Mouse (Mus musculus) heart, embryonic 12.5 days (tissue): ENCODE measurements at regions not wholly inside any gene's neighbourhood (a gene's known extent, or its start where the extent isn't known, plus 50 kb on each side); places are given as distances from the start of the nearest gene placed in this dataset.
"Not testable (repeated sequence)": the region's sequence is repeated elsewhere in the genome, so short reads cannot be mapped to it uniquely, and the experiment has no call there.

Source experiments
- ATAC-seq: fragments of 200-750 bp; cut with Nextera tagmentation; 2 replicates; pipeline ENCODE4 v1.8.0; 2017; ENCODE audit warnings: moderate TSS enrichment, moderate library complexity; ENCODE audit not compliant: insufficient number of reproducible peaks, low FRiP score
- H3K27ac ChIP-seq: fragments of 300-500 bp; sonication (generic); 2 replicates; pipeline ENCODE4 v1.5.1; 2016; ENCODE audit warnings: mild to moderate bottlenecking, moderate library complexity; ENCODE audit not compliant: poor library complexity, severe bottlenecking
- H3K27me3 ChIP-seq: fragments of 300-500 bp; sonication (generic); replicated peaks from 2 replicates; pipeline ENCODE4 v1.6.1; 2016; ENCODE audit warnings: mild to moderate bottlenecking, moderate library complexity
- H3K36me3 ChIP-seq: fragments of 300-500 bp; sonication (generic); 2 replicates; pipeline ENCODE4 v1.6.1; 2016; ENCODE audit warnings: mild to moderate bottlenecking, moderate library complexity
- H3K4me1 ChIP-seq: fragments of 300-500 bp; sonication (generic); replicated peaks from 2 replicates; pipeline ENCODE4 v1.6.1; 2016; ENCODE audit warnings: mild to moderate bottlenecking
- H3K4me2 ChIP-seq: fragments of 300-500 bp; sonication (generic); 2 replicates; pipeline ENCODE4 v1.6.1; 2016; ENCODE audit warnings: mild to moderate bottlenecking, moderate library complexity
- H3K4me3 ChIP-seq: fragments of 300-500 bp; sonication (generic); 2 replicates; pipeline ENCODE4 v1.5.1; 2016; ENCODE audit warnings: mild to moderate bottlenecking
- H3K9ac ChIP-seq: fragments of 300-500 bp; sonication (generic); 2 replicates; pipeline ENCODE4 v1.6.1; 2016; ENCODE audit warnings: mild to moderate bottlenecking, moderate library complexity
- H3K9me3 ChIP-seq: fragments of 300-500 bp; sonication (generic); replicated peaks from 2 replicates; pipeline ENCODE4 v1.6.1; 2016; ENCODE audit warnings: mild to moderate bottlenecking, moderate library complexity
- WGBS: fragments of 180-500 bp; shearing (Covaris S2); methylation state at CpG from one replicate; pipeline ENCODE4 v1.1.7; 2016; 5-methylcytosine and 5-hydroxymethylcytosine counted together

DNA sequence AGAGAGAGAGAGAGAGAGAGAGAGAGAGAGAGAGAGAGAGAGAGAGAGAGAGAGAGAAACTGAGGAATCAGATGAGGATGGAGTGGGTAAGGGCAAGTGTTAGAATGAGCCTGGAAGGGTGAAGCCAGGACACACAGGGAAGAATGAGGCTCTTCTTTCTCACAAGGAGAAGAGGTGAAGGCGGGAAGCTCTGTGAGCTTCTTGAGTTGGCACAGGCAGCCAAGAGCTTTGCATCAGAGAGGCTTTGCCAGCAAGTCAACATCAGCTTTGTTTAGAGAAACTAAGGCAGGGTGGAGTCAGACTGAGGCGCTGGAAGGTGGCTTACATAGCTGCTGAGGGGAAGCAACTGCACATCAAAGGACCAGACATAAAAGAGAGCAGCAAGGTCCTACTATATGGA, 113.7 kb downstream of the Sst start:
- H3K27ac ChIP-seq: no peak overlapping the region
- no peaks in the 10 kb centered on the region for H3K36me3 ChIP-seq
- ATAC-seq: no peak
- H3K4me2 ChIP-seq: no peak overlapping the region
- H3K4me1 ChIP-seq: no peaks in the 10 kb centered on the region
- H3K27me3 ChIP-seq: no peaks in the 10 kb centered on the region; the same call in 1 of the 2 replicates
- H3K4me3 ChIP-seq: no peak overlapping the region
- no peaks in the 10 kb centered on the region for H3K9me3 ChIP-seq
- WGBS: 51% methylated on average over 2 of the region's 2 CpGs
- no peak overlapping the region for H3K9ac ChIP-seq

DNA sequence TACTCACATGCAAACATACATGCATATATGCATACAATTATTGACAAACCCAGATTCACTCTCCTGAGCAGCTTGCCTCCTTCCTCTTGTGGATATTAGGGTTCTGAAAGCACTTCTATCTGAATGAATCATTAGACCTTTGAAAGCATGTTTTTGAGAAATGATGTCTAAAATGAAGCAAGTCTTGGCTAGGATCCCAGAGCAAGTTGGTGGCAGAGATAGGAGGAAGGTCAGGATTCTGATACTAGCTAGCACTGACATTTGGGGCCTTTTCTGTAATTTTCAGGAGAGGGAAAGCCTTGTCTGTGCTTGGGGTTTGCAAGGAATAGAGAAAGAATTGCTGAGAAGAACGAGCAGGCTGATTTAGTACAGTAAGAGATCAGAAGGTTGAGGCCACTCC, 114.3 kb downstream of the Sst start:
- Histone ChIP-seq H3K27me3 (no peaks in the 10 kb centered on the region; the same call in 1 of the 2 replicates), H3K4me1 (no peaks in the 10 kb centered on the region), H3K36me3 (no peaks in the 10 kb centered on the region), H3K4me2 (no peak overlapping the region), H3K9me3 (no peaks in the 10 kb centered on the region), H3K4me3 (no peak overlapping the region), H3K27ac (no peak overlapping the region), H3K9ac (no peak overlapping the region)
- 16% methylated on average over 1 of the region's 1 CpGs for WGBS
- no peak for ATAC-seq

DNA sequence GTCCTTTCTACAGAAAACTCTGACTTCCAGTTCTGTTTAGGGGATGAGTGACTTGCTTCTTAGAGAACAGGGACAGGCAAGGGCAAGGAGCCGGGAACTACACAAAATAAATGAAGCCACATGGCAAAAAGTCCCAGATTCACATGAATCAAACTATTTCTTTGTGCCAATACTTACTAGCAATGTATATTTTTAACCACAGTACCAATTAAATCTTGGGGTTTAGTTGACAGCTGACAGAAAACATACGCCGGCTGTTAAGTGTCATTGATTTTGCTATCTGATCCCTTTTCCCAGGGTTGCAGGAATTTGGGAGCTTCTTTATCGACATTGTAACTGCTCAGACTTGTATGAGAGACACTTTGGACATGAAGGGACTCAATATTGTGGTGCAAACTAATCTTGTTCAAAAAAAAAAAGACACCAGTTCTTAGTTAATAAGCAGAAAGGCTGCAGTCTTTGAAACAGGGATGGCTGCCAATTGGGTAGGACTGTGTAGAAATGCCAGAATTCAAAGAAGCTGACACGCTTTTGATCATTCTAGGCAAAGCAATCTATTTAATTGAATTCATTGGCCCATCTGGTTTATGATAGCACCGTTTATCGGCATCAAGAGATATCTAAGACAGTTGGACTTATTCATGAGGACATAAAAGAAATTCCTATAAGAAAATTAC, 132.5 kb downstream of the Sst start:
- 52% methylated on average over 7 of the region's 7 CpGs for WGBS
- Histone ChIP-seq H3K4me2 (no peak overlapping the region), H3K9me3 (no peaks in the 10 kb centered on the region), H3K27ac (no peak overlapping the region), H3K9ac (no peak overlapping the region), H3K4me3 (no peak overlapping the region), H3K4me1 (peaks cover 6% of the 10 kb centered on the region; the same call in 1 of the 2 replicates), H3K36me3 (no peaks in the 10 kb centered on the region), H3K27me3 (no peaks in the 10 kb centered on the region)
- ATAC-seq: no peak

DNA sequence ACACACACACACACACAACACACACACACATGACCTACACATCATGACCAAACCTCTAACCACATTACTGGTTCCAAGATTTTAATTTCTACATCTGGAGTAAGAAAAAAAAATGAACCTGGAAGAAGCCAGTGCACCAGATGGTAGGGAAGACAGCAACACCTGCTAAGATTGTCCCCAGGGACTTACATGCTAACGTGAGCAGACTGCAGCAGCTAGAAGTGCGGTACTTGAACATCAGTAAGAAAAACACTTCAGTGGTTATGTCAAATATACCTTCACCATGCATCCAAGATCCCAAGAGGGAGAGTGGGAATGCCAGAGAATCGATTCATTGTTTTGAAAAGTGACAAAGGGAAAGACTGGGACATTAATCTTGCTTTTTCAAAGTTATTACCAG, 153.7 kb downstream of the Sst start:
- Histone ChIP-seq H3K4me3 (no peak overlapping the region), H3K4me2 (no peak overlapping the region), H3K9me3 (no peaks in the 10 kb centered on the region), H3K27me3 (no peaks in the 10 kb centered on the region), H3K4me1 (peaks cover 8% of the 10 kb centered on the region; the same call in 1 of the 2 replicates), H3K9ac (no peak overlapping the region), H3K36me3 (no peaks in the 10 kb centered on the region), H3K27ac (no peak overlapping the region)
- ATAC-seq: no peak
- WGBS: 44% methylated on average over 3 of the region's 3 CpGs

DNA sequence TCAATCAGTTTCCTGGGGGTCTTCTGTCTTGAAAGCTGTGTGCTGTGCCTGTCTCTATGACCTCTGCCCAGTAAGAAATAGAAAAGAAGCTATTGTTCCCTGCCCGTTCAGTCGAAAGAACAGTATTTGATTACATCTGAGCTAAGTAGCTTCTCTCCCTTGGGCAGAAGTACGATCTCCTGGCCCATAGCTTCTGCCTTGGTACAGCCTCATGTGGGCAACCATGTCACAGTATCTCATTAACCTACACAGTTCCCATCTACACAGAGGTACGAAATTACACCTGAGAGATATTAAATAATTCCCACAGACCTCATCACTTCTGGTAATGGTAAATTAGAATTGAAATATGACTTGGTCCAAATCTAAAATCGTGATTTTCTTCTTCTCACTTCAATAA, 155.0 kb downstream of the Sst start:
- no peak overlapping the region for H3K27ac ChIP-seq
- H3K9ac ChIP-seq: no peak overlapping the region
- WGBS: 45% methylated on average over 5 of the region's 5 CpGs
- H3K4me3 ChIP-seq: no peak overlapping the region
- peaks cover 8% of the 10 kb centered on the region; the same call in 1 of the 2 replicates for H3K4me1 ChIP-seq
- no peak for ATAC-seq
- H3K36me3 ChIP-seq: no peaks in the 10 kb centered on the region
- no peaks in the 10 kb centered on the region for H3K27me3 ChIP-seq
- H3K4me2 ChIP-seq: no peak overlapping the region
- H3K9me3 ChIP-seq: no peaks in the 10 kb centered on the region

- Histone ChIP-seq H3K27ac (no peak overlapping the region), H3K4me1 (no peaks in the 10 kb centered on the region), H3K27me3 (no peaks in the 10 kb centered on the region), H3K4me2 (no peak overlapping the region), H3K36me3 (no peaks in the 10 kb centered on the region), H3K9me3 (no peaks in the 10 kb centered on the region), H3K9ac (no peak overlapping the region), H3K4me3 (no peak overlapping the region)
- 84% methylated on average over 4 of the region's 4 CpGs for WGBS
- ATAC-seq: no peak
Observed at GRCm38 (mm10) chr16:23726562-23726961, 164.2 kb downstream of the Sst start.

DNA sequence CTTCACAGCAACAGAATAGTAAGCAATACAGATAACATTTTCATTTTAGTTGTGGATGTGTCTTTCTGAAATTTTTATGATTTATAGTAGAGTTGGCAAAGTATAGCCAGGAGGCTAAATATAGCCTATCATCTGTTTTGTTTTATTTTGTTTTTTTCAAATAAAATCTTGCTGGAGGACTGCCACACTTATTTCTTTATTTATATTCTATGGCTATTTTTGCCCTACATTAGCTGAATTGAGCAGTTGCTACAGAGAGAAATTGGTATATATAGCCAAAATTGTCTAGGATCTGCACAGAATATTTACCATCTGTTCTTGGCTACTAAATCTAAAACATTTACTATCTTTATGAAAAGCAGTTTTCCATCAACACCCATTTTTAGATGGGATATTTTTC, 169.0 kb downstream of the Sst start:
- no peak for ATAC-seq
- H3K4me2 ChIP-seq: no peak overlapping the region
- no peaks in the 10 kb centered on the region for H3K27me3 ChIP-seq
- no peak overlapping the region for H3K4me3 ChIP-seq
- H3K9ac ChIP-seq: no peak overlapping the region
- H3K9me3 ChIP-seq: no peaks in the 10 kb centered on the region
- H3K27ac ChIP-seq: no peak overlapping the region
- no peaks in the 10 kb centered on the region for H3K36me3 ChIP-seq
- H3K4me1 ChIP-seq: no peaks in the 10 kb centered on the region

DNA sequence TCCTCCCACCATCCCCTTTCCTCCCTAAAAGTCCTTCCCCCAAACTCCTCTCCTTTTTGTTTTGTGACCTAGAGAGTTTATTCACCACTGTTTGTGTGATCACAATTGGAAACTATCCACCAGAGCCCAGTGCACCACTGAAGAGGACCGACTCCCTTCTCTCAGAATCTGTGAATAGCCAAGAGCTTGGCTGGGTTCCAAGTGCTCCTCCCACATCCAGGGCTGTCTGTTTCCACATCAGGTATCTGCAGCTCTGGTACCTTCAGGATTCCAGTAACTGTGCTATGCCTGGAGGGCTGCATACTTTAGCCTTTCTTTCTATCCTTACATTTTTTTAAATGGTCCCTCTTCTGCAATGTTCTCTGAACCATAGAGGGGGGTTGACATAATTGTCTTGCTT, 180.5 kb upstream of the Masp1 start:
- 32% methylated on average over 1 of the region's 1 CpGs for WGBS
- H3K4me1 ChIP-seq: no peaks in the 10 kb centered on the region; the same call in 1 of the 2 replicates

DNA sequence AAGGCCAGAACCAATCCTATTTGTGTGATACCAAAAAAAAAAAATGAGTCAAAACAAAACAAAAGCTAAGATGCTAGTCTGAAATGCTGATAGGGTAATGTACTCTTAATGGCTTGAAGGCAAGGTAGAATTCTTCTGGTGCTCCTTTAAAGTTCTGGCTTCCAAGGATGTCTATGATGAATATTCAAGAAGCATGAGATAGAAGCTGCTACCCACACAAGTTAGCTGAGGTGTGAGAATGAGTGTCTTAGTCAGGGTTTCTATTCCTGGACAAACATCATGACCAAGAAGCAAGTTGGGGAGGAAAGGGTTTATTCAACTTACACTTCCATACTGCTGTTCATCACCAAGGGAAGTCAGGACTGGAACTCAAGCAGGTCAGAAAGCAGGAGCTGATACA, 173.6 kb upstream of the Masp1 start:
- H3K9me3 ChIP-seq, H3K27me3 ChIP-seq, H3K9ac ChIP-seq, H3K27ac ChIP-seq, H3K4me2 ChIP-seq, H3K4me3 ChIP-seq, H3K4me1 ChIP-seq, H3K36me3 ChIP-seq, ATAC-seq: not testable (repeated sequence)

More for the DNA sequence above, 180.5 kb upstream of the Masp1 start:
- no peaks in the 10 kb centered on the region for H3K36me3 ChIP-seq
- no peak overlapping the region for H3K4me2 ChIP-seq
- H3K27ac ChIP-seq: no peak overlapping the region
- H3K9me3 ChIP-seq: no peaks in the 10 kb centered on the region
- no peaks in the 10 kb centered on the region for H3K27me3 ChIP-seq
- no peak overlapping the region for H3K4me3 ChIP-seq
- no peak for ATAC-seq
- no peak overlapping the region for H3K9ac ChIP-seq

DNA sequence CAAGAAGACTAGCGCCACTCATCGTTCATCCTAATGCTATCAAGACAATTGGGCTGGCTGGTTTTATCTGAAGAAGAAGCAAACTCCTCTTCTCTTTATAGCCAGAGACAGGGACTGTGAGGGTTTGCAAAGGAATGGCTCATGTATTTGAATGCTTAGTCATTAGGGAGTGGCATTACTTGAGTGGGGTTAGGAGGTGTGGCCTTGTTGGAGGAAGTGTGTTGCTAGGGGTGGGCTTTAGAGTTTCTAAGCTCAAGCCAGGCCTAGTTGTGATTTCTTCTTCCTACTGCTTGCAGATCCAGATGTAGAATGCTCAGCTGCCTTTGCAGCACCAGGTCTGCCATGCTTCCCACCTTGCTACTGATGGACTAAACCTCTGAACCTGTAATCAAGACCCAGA, 169.4 kb upstream of the Masp1 start:
- Histone ChIP-seq H3K4me2 (no peak overlapping the region), H3K27ac (no peak overlapping the region), H3K36me3 (no peaks in the 10 kb centered on the region), H3K9me3 (no peaks in the 10 kb centered on the region), H3K9ac (no peak overlapping the region), H3K27me3 (no peaks in the 10 kb centered on the region), H3K4me3 (no peak overlapping the region), H3K4me1 (no peaks in the 10 kb centered on the region)
- no peak for ATAC-seq
- 84% methylated on average over 2 of the region's 2 CpGs for WGBS

DNA sequence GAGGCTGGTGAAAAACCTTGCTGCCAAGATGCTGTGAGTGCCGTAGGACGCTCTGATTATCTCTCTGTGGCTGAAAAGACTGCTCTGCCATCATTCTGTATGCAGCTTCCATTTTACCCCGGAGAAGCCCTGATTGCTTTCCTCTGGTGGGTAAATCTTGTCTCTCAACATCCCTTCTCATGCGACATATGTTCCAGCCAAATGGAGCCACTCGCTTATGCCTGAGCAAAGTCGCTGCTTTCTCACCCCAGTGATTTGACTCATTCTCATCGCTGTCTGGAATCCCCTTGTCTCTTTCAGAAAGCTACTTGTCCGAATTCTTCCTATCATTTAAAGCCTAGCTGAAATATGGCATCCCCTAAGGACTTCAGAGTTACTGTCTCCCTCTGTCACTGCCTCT, 166.2 kb upstream of the Masp1 start:
- Histone ChIP-seq H3K27me3 (no peaks in the 10 kb centered on the region), H3K9ac (no peak overlapping the region), H3K9me3 (no peaks in the 10 kb centered on the region), H3K27ac (no peak overlapping the region), H3K4me3 (no peak overlapping the region), H3K4me1 (no peaks in the 10 kb centered on the region), H3K36me3 (no peaks in the 10 kb centered on the region), H3K4me2 (no peak overlapping the region)
- WGBS: 79% methylated on average over 8 of the region's 8 CpGs
- ATAC-seq: no peak

DNA sequence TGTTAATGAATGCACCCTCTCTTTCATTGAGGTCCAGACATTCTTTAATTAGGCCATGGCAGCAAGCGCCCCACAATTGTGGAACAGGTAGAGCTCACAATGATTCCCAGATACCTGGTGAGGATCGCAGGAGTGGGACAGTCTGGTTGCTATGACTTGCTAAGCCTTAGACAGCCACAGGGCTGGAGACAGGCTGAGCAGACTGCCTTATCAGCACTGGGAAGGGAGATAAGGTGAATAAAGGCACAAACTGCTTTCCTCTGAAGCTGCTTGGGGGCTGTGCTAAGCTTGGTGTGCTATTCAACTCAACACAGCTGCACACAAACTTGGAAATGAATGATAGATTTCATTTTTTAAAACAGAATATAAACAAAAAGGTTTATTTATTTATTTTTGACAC, 159.8 kb upstream of the Masp1 start:
- 24% methylated on average over 2 of the region's 2 CpGs for WGBS

More for the DNA sequence above, 159.8 kb upstream of the Masp1 start:
- no peaks in the 10 kb centered on the region for H3K36me3 ChIP-seq
- ATAC-seq: peak; percentile 69; the same call in 1 of the 2 replicates
- no peak overlapping the region for H3K9ac ChIP-seq
- peaks cover 6% of the 10 kb centered on the region; the same call in 1 of the 2 replicates for H3K27me3 ChIP-seq
- no peak overlapping the region for H3K27ac ChIP-seq
- peaks cover 7% of the 10 kb centered on the region for H3K4me1 ChIP-seq
- H3K4me2 ChIP-seq: no peak overlapping the region
- no peak overlapping the region for H3K4me3 ChIP-seq
- no peaks in the 10 kb centered on the region for H3K9me3 ChIP-seq
